Mouse (Mus musculus) CH12F3 (cell line): ENCODE results near the gene Cpsf6.

Experiments used
- in situ Hi-C: fragments of 300-500 bp; cut with MboI; formaldehyde crosslinking; loops from 2 replicates; pipeline ENCODE4 v1.14.3; 2020; ENCODE audit warnings: low sequenced_read_pairs

The Cpsf6 gene

DNA sequence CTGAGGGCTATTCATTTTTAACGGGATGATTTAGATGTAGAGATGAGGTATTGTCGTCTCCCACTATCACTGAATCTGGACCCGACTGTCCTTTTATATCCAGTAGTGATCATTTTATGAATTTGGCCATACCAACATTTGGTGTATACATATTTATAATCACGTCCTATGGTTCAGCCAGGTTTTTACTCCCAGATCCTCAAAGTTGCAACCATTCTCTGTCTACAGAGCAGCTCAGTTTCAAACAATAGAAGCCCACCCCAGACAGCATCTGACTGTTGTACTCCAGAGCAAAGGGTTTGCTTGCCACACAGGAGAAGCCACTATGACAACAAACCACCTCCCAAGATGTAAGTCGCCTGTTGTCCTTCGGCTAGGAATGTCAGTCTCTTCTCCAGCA, 7.2 kb upstream of the Cpsf6 start:
- in situ Hi-C loops: no loop called here

DNA sequence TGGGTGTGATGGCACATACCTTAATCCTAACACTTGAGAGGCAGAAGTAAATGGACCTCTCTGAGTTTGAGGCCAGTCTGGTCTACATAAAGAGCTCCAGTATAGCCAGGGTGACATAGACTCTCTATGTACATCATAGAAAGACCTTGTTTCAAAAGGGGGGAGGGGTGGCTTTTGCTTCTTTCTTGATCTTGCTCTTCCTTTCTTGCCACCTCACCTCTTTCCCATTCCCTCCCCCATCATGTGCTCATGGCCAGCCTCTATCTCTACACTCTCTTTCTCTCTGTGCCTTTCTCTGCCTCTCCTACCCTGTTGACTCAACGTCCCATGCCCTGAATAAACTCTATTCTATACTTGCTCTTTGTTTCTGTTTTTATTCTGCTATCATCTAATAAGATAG, 6.4 kb upstream of the Cpsf6 start:
- in situ Hi-C loops: no loop called here

DNA sequence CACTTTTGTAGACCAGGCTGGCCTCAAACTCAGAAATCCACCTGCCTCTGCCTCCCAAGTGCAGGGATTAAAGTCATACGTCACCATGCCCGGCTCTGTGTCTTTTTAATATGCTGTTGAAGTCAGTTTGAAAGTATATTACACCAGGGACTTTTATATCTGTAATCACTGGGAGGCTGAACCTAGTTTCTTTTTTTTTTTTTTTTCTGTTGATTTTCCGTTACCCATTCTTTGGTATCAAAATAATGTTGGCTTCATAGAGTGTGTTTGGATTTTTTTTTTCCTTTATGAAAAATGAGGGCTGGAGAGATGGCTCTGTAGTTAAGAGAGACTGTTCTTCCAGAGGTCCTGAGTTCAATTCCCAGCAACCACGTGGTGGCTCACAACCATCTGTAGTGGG, 5.6 kb upstream of the Cpsf6 start:
- in situ Hi-C loops: no loop called here

DNA sequence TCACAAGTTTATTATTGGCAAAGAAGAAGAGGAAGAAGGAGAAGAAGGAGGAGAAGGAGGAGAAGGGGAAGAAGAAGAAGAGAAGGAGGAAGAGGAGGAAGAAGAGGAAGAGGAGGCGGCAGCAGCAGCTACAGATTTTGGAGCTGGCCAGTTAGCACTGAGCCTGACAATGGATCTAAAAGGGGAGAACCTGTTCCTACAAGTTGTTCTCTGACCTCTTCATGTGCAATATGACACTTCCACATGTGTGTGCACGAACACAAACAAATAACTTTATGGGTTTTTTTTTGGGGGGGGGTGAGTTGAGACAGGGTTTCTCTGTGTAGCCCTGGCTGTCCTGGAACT, 5.2 kb upstream of the Cpsf6 start:
- in situ Hi-C loops: no loop called here

DNA sequence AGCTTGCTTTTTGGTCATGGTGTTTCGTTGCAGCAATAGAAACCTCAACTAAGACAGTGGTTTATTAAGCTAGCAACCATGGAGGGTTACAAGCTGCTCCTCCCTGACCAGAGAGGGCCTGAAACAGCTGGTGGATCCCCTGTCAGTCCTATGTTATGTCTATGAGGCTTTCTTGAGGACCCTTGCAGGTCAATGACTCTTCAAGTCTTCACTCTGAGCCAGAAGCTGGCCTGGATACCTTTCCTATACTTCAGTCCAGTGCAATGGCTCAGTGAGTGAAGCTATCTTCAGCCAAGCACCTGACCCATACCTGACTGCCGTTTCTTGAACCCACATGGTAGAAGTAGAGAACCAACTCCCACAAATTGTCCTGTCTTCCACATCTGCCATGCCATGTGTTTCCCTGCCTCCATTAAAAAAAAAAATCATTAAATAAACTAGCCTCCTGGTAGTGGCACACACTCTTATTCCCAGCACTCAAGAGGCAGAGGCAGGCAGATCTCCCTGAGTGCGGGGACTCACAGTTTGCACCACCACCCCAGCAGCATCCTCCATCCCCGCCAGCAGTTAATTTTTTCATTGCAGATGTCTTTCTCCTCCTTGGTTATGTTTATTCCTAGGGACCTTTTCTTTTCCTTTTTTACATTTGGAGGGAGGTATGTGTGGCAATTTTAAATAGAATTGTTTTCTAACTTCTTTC, 4.7 kb upstream of the Cpsf6 start:
- in situ Hi-C loops: no loop called here

DNA sequence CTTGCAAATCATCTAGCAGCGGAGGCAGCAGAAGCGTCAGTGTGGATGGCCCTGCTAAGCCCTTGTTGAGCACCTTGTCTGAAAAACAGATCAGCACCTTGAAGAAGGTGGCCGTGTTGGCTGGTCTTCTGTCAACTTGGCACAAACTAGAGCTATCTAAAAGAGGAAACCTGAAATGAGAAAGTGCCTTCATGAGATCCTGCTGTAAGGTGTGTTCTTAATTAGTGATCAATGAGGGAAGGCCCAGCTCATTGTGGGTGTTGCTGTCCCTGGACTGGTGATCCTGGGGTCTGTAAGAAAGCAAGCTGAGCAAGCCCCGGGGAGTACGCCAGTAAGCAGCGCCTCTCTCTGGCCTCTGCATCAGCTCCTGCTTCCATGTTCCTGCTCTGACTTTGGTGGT, 4.1 kb upstream of the Cpsf6 start:
- in situ Hi-C loops: no loop called here

DNA sequence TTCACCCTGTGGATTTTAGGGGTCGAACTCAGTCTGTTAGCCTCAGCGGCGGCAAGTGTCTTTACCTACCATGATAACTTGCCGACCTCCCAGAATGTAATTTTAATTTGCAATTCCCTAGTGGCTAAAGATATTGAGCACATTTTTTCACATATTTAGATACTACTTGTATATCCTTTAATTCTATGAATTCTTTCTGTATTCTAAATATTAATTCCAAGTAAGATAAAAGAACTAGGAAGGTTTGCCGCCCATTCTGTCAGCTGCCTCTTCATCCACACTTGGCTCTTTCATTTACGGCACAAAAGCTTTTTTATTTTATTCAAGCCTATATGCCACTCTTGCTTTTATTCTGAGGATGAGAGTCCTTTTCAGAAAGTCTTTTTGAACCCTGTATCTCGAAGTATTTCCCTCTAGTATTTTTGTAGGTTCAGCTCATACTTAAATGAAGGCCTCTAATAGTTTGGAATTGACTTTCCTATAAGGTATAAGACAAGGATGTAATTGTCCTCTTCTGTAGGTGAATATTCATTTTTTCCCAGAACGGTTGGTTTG, 3.3 kb upstream of the Cpsf6 start:
- in situ Hi-C loops: no loop called here

DNA sequence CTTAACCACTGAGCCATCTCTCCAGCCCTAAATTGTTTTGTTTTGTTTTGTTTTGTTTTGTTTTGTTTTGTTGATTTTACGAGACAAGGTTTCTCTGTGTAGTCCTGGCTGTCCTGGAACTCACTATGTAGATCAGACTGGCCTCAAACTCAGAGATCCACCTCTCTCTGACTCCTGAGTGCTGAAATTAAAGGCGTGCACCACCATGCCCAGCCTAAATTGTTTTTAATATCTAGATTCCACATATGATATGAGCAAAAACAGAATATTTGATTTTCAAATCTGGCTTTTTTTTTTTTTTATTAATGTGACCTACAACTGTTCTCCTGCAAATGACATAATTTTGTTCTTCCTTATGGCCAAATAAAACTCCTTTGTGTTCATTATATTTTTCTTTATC, 2.3 kb upstream of the Cpsf6 start:
- in situ Hi-C loops: no loop called here

DNA sequence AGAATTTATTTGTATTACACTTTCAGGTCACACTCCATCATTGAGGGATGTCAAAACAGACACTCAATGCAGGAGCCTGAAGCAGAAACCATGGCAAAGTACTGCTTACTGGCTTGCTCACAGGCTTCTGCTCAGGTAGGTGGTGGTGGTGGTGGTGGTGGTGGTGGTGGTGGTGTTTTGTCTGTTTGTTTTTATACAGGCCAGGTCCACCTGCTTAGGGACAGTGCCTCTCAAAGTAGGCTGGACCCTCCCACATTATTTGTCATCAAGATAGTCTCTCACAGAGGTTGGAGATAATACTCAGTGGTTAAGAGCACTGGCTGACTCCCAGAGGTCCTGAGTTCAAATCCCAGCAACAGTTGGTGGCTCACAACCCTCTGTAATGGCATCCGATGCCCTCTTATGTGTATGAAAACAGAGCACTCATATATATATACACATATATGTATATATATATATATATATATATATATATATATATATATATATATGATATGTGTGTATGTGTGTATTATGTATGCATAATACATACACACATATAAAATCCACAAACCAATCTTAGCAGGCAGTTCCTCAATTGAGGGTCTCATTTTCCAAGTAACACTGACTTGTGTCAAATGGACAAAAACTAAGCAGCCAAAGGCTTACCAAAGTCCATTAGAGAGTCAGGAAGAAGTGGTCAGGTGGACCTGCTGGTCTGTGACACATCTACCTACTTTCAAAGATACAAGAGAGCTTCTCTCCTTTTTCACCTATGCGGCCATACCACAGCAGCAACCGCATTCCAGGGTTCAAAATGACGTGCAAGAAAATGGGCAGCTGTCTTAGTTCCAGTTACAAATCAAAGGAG, 1.1 kb upstream of the Cpsf6 start:
- in situ Hi-C loops: no loop called here

DNA sequence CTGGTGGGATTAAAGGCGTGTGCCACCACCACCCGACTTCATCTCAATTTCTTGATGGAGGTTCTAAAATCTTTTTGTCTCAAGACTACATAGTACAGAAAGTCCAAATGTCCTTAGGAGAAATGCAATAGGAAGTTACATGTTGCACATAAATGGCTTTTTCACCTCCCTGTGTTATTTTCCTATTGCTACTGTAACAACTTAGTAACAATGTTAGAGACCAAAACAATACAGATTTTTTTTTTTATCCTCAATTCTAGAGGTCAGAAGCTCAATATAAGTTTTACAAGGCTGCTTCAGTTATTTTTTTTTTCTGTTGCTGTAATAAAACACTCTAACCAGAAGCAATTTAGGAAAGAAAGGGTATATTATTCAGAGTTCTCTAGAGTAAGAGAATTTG, 374 bp downstream of the Cpsf6 start:
- in situ Hi-C loops: no loop called here

DNA sequence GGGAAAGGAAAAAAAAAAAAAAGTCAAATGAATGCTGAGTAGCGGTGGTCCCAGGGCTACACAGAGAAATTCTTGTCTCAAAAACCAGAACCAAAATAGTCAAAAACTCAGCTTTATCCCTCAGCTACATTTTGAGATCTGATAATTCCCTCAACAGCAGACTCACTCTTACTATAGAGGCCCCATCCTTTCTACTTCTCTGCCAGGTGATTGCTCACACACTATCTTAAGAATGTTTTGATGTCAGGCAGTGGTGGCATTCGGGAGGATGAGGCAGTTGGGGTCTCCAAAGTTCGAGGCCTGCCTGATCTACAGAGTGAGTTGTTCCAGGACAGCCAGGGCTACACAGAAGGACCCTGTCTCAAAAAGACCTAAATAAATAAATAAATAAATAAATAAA, 1.2 kb downstream of the Cpsf6 start:
- in situ Hi-C loops: no loop called here

DNA sequence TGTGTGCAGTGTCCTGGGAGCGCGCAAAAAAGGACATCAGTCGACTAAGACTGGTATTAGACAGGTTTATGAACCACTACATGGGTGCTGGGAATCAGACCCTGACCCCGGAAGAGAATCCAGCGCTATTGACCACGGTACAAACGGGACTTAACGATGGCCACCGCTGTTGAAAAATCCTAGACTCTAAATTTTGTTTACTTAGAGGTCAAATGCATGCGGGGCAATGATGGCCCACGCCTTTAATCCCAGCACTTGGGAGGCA, 1.6 kb downstream of the Cpsf6 start:
- in situ Hi-C loops: no loop called here

DNA sequence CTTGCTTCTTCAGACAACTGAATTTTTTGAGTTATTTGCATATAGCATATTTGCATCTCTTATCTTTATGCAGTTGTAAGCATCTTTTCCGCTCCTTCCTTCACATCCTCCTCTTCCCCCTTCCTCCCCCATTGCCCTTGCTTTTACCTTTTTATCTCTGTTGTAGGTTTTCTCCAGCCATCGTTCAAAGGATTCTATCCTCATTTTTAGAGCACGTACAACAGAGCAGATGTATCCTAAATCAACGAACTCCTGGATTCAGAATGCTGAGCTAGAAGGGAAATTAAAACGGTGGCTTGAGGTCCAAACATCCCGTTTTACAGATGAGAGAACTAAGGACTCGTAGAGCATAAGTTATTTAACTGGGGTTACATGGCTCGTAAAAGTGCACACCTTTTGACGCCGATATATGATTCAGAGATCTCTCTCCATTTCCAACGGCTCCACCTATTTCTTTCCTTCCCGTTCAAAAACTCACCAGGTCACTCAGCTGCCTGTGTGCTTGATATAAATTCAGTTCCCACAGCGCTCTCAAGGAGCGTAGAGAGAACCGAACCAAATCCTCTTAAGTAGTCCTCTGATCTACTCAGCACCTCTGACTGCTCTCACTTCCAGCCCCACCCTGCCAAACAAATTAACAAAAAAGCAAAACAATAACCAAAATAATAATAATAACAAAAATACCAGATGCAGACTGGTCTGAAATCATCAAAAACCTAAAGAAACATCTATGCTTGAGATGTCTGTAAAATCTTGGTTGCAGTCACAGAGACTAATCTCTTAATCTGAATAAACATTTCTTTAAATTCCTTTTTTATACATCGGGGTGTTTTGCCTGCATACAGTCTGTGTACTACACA, 2.2 kb downstream of the Cpsf6 start:
- in situ Hi-C loops: no loop called here

DNA sequence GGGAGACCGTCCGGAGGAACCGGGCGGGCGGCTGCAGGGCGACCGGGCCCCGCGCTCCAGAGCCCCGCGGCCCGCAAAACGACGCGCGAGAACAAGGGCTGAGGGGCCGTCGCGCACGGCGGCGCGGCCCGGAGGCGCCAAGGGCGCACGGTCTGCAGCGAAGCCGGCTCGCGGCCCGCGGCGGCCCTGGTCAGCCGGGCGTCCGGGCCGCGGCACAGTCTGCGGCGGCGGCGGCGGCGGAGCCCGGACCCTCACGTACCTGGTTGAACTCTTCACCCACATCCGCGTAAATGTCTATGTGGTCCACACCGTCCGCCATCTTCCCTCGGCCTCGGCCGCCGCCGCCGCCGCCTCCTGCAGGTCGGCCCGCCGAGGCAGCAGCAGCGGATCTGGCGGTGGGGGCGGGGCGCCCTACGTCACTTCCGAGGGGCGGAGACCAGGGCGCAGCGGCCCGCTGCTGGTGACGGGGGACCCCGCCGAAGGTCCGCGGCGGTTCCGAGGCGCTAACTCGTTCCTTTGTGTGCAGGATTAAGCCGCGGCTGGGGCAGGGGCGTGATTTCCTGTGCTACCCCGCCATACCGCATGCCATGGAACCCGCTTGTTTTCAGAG, 3.1 kb downstream of the Cpsf6 start:
- in situ Hi-C loops: no loop called here

DNA sequence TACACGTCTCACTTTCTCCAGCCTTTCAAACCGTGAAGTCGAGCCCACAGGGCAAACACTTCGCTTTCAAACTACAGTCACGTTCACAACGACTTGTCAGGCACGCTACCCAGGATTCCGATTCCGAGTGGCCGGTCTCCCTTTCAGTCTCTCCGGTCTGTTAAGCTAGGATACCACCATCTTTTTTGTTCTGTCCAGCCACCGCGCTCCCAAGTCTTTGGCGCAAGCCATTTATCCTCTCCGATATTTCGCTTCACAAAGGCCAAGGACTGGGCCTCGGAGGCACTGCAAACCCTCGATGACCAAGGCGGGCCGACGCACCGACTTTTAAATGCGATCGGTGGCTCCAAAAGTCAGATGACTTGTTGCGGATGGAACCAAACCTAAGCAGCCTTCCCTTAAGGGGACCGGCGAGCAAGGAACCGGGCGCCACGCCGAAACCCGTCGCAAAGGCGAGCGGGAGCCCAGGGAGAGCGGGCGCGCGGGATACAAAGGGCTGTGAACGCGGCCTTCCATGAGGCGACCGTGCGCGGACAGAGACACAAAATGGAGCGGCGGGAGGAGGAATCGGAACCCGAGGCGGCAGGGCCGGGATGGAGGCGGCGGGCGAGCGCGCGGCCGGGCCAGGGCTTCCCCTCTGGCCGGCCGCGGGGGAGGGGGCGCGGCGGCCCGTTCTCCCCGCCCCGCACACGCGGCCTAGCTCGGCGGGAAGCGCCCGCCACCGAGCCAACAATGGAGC, 3.8 kb downstream of the Cpsf6 start:
- in situ Hi-C loops: no loop called here

DNA sequence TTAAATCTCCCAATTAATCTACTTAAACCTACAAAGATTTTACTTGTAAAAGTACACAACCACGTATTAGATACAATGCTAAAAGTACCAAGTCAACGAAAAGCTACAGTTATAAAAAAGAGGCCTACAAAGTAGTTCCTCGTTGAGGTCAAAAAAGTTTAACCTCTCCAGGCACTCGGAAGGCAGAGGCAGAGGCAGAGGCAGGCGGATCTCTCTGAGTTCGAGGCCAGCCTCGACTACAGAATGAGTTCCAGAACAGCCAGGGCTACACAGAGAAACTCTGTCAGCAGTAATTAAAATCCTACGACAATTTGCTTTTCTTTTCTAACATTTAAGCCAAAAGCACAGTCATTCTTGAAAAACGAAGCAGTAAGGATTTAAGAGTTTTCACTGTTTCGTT, 4.7 kb downstream of the Cpsf6 start:
- in situ Hi-C loops: no loop called here

DNA sequence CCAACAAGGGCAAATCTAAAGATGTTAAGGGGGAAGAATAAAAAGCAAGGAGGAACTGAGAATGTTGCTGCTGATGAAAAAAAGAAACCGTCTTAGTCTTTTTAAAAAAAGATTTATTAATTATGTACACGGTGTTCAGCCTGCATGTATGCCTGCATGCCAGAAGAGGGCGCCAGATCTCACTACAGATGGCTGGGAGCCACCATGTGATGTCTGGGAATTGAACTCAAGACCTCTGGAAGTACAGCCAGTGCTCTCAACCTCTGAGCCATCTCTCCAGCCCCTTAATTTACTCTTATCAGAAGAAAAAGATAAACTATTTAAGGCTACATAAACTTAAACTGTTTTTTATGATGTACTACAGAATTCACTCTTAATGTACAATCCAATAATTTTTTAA, 16.7 kb downstream of the Cpsf6 start:
- in situ Hi-C loops: no loop called here

DNA sequence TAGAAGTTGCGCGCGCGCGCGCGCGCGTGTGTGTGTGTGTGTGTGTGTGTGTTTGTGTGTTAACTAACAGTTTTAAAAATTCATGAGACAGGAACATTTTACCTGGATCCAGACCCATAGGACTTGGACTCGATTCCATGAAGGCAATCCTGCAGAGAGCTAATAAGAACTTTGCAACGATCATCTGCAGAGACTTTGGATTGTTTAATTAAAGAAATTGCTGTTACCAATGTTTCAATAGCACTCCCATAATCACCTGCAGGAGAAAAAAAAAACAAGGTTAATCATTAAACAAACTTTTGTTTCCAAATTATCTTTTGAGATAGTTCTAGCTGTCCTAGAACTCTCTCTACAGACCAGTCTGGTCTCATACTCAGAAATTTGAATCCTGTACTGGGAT, 20.9 kb downstream of the Cpsf6 start:
- in situ Hi-C loops: no loop called here

DNA sequence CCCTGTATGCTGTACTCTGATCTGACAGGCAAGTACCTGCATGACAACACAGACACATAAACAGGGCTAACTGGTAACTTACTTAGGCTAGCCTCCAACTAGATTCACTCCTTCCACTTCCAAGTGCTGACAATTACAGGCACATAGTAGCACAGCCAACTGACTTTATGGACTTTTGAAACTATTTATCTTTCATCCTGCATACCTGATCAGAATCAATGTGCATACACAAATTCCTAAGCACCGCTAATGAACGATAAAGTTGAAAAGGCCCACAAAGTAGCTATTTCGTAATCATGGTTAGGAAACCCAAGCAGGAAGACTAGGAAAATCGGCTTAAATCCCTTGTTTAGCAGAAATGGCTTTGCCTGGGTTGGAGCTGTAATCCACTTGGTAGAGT, 36.8 kb downstream of the Cpsf6 start:
- in situ Hi-C loops: no loop called here

DNA sequence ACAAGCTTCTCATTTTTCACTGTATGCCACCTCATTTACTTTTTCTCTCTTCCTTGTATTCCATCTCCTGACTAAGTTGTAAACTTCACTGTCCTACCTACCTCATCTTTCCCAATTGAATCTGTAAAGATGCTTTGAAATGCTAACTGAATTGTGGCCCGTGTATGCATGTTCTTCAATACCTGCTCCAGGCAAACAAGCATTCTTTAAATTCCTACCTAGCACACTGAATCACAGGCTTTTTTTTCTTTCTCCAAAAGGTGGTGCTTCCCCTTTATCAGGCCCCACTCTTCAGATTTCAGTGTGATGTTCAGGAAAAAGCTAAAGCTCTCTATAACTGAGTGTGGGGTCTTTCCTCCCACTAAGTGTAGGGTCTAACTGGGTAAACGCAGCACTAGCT, 37.4 kb downstream of the Cpsf6 start:
- in situ Hi-C loops: no loop called here

DNA sequence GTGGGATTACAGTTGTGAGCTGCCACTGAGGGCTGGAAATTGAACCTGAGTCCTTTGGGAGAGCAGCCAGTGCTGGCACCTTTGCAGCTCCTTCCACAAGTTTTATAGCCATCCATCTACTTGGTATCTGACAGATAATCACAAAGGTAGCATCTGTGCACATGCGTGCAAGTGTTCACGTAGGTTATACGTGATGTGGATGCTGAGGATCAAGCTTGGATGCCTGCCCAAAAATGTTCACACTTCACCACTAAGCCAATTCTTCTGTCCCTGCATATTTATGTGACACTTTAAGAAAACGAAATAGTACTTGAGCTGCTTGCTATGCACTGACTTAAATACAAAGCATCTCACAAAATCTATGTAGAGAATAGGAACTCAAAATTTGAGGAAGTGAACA, 38.8 kb downstream of the Cpsf6 start:
- in situ Hi-C loops: no loop called here
